Mouse (Mus musculus) midbrain, embryonic 12.5 days (tissue): ENCODE data around the gene Tctex1d2. TPM values are rescaled to one million over a fixed set of nuclear protein-coding genes. Genes with fewer than 3 reads are reported as not detected.

ENCODE experiments used
- ATAC-seq: fragments of 200-750 bp; cut with Nextera tagmentation; 2 replicates; pipeline ENCODE4 v1.8.0; 2017; ENCODE audit warnings: low read depth, moderate TSS enrichment, moderate library complexity; ENCODE audit not compliant: low FRiP score
- H3K27ac ChIP-seq: fragments of 300-500 bp; sonication (generic); replicated peaks from 2 replicates; pipeline ENCODE4 v1.5.1; 2016; ENCODE audit warnings: mild to moderate bottlenecking
- H3K27me3 ChIP-seq: fragments of 300-500 bp; sonication (generic); 2 replicates; pipeline ENCODE4 v1.6.1; 2016; ENCODE audit warnings: mild to moderate bottlenecking
- H3K36me3 ChIP-seq: fragments of 300-500 bp; sonication (generic); 2 replicates; pipeline ENCODE4 v1.6.1; 2016
- H3K4me1 ChIP-seq: fragments of 300-500 bp; sonication (generic); 2 replicates; pipeline ENCODE4 v1.6.1; 2016
- H3K4me2 ChIP-seq: fragments of 300-500 bp; sonication (generic); replicated peaks from 2 replicates; pipeline ENCODE4 v1.6.1; 2016; ENCODE audit warnings: mild to moderate bottlenecking, moderate library complexity
- H3K4me3 ChIP-seq: fragments of 300-500 bp; sonication (generic); 2 replicates; pipeline ENCODE4 v1.5.1; 2016; ENCODE audit warnings: mild to moderate bottlenecking
- H3K9ac ChIP-seq: fragments of 300-500 bp; sonication (generic); replicated peaks from 2 replicates; pipeline ENCODE4 v1.6.1; 2016; ENCODE audit warnings: mild to moderate bottlenecking, moderate library complexity
- H3K9me3 ChIP-seq: fragments of 300-500 bp; sonication (generic); 2 replicates; pipeline ENCODE4 v1.6.1; 2016; ENCODE audit warnings: mild to moderate bottlenecking
- WGBS: fragments of 180-500 bp; shearing (Covaris S2); methylation state at CpG from one replicate; pipeline ENCODE4 v1.1.7; 2016; 5-methylcytosine and 5-hydroxymethylcytosine counted together
- polyA plus RNA-seq: library from polyadenylated mRNA; unstranded; fragments of >200 nt; fragmentation: Nextera tagmentation; extraction: Ambion mirVana; gene quantifications from 2 replicates; pipeline ENCODE4 v1.2.1, GENCODE M21; 2016

Tctex1d2 gene
- 26.2 and 28.4 TPM in 2 replicates for polyA plus RNA-seq

- Histone ChIP-seq H3K9me3 (no peaks in the 10 kb centered on the region), H3K4me2 (peak within 1 kb of the TSS; percentile 70), H3K4me1 (peaks cover 7% of the 10 kb centered on the region), H3K9ac (peak within 1 kb of the TSS; percentile 73), H3K27ac (peak within 1 kb of the TSS; percentile 87), H3K27me3 (no peaks in the 10 kb centered on the region), H3K4me3 (peak within 1 kb of the TSS; percentile 65), H3K36me3 (no peaks in the 10 kb centered on the region)
- ATAC-seq, result peak; percentile 93
- 2% methylated on average over 45 of the region's 45 CpGs for WGBS
Measured at GRCm38 (mm10) chr16:32419517-32420483, at the start of gene Tctex1d2. TSS of gene Tctex1d2 (plus strand) at chr16:32419702.

GRCm38 (mm10) chr16:32371351-32371750, 48.2 kb upstream of the Tctex1d2 start:
- Histone ChIP-seq H3K4me3 (no peak overlapping the region), H3K27ac (no peak overlapping the region), H3K9ac (no peak overlapping the region), H3K4me1 (no peaks in the 10 kb centered on the region), H3K4me2 (no peak overlapping the region), H3K9me3 (no peaks in the 10 kb centered on the region), H3K36me3 (peaks cover 74% of the 10 kb centered on the region), H3K27me3 (no peaks in the 10 kb centered on the region)
- no peak for ATAC-seq
- 94% methylated on average over 4 of the region's 4 CpGs for WGBS

GRCm38 (mm10) chr16:32379575-32379974, 39.9 kb upstream of the Tctex1d2 start:
- H3K36me3 ChIP-seq, result peaks cover 88% of the 10 kb centered on the region

GRCm38 (mm10) chr16:32382901-32383300, 36.6 kb upstream of the Tctex1d2 start:
- Histone ChIP-seq H3K27ac (no peak overlapping the region), H3K27me3 (no peaks in the 10 kb centered on the region), H3K9ac (no peak overlapping the region), H3K9me3 (no peaks in the 10 kb centered on the region), H3K4me2 (no peak overlapping the region), H3K36me3 (peaks cover 87% of the 10 kb centered on the region), H3K4me1 (no peaks in the 10 kb centered on the region), H3K4me3 (no peak overlapping the region)
- ATAC-seq, result no peak

More at GRCm38 (mm10) chr16:32379575-32379974, 39.9 kb upstream of the Tctex1d2 start:
- 97% methylated on average over 2 of the region's 2 CpGs for WGBS
- H3K4me2 ChIP-seq, result no peak overlapping the region
- H3K9ac ChIP-seq, result no peak overlapping the region
- no peaks in the 10 kb centered on the region for H3K27me3 ChIP-seq
- ATAC-seq, result no peak
- no peak overlapping the region for H3K4me3 ChIP-seq
- no peaks in the 10 kb centered on the region for H3K4me1 ChIP-seq
- no peak overlapping the region for H3K27ac ChIP-seq
- H3K9me3 ChIP-seq, result no peaks in the 10 kb centered on the region

- Histone ChIP-seq H3K36me3 (peaks cover 73% of the 10 kb centered on the region), H3K4me3 (no peak overlapping the region), H3K4me1 (no peaks in the 10 kb centered on the region), H3K9me3 (no peaks in the 10 kb centered on the region), H3K9ac (no peak overlapping the region), H3K27ac (no peak overlapping the region), H3K4me2 (no peak overlapping the region), H3K27me3 (no peaks in the 10 kb centered on the region)
- ATAC-seq, result no peak
- 88% methylated on average over 2 of the region's 2 CpGs for WGBS
Measured at GRCm38 (mm10) chr16:32384885-32385284, 34.6 kb upstream of the Tctex1d2 start.

- 93% methylated on average over 3 of the region's 3 CpGs for WGBS
- H3K4me3 ChIP-seq, result no peak overlapping the region
- H3K4me1 ChIP-seq, result no peaks in the 10 kb centered on the region
- no peak overlapping the region for H3K4me2 ChIP-seq
- H3K27ac ChIP-seq, result no peak overlapping the region
- H3K27me3 ChIP-seq, result no peaks in the 10 kb centered on the region
- no peaks in the 10 kb centered on the region for H3K9me3 ChIP-seq
- ATAC-seq, result no peak
- peaks cover 70% of the 10 kb centered on the region for H3K36me3 ChIP-seq
- no peak overlapping the region for H3K9ac ChIP-seq
Measured at GRCm38 (mm10) chr16:32386826-32387225, 32.7 kb upstream of the Tctex1d2 start.

- Histone ChIP-seq H3K27me3 (no peaks in the 10 kb centered on the region), H3K9ac (no peak overlapping the region), H3K27ac (no peak overlapping the region), H3K4me2 (no peak overlapping the region), H3K36me3 (peaks cover 60% of the 10 kb centered on the region), H3K4me3 (no peak overlapping the region), H3K4me1 (no peaks in the 10 kb centered on the region), H3K9me3 (no peaks in the 10 kb centered on the region)
- no peak for ATAC-seq
Measured at GRCm38 (mm10) chr16:32389049-32389448, 30.5 kb upstream of the Tctex1d2 start.

- 85% methylated on average over 3 of the region's 3 CpGs for WGBS
- Histone ChIP-seq H3K4me2 (no peak overlapping the region), H3K27ac (no peak overlapping the region), H3K4me1 (no peaks in the 10 kb centered on the region), H3K9me3 (no peaks in the 10 kb centered on the region), H3K9ac (no peak overlapping the region), H3K27me3 (no peaks in the 10 kb centered on the region), H3K4me3 (no peak overlapping the region), H3K36me3 (peaks cover 55% of the 10 kb centered on the region)
- no peak for ATAC-seq
Measured at GRCm38 (mm10) chr16:32389841-32390240, 29.7 kb upstream of the Tctex1d2 start.

GRCm38 (mm10) chr16:32390882-32391281, 28.6 kb upstream of the Tctex1d2 start:
- no peaks in the 10 kb centered on the region for H3K9me3 ChIP-seq
- H3K9ac ChIP-seq, result no peak overlapping the region
- WGBS, result 94% methylated on average over 3 of the region's 3 CpGs
- no peak overlapping the region for H3K4me2 ChIP-seq
- no peak overlapping the region for H3K27ac ChIP-seq
- ATAC-seq, result no peak
- no peaks in the 10 kb centered on the region for H3K4me1 ChIP-seq
- H3K36me3 ChIP-seq, result peaks cover 44% of the 10 kb centered on the region
- H3K27me3 ChIP-seq, result no peaks in the 10 kb centered on the region
- no peak overlapping the region for H3K4me3 ChIP-seq

GRCm38 (mm10) chr16:32395679-32396540, 23.6 kb upstream of the Tctex1d2 start:
- Histone ChIP-seq H3K4me3 (no peak overlapping the region), H3K27me3 (no peaks in the 10 kb centered on the region), H3K9ac (no peak overlapping the region), H3K36me3 (peaks cover 19% of the 10 kb centered on the region), H3K4me1 (no peaks in the 10 kb centered on the region), H3K9me3 (no peaks in the 10 kb centered on the region), H3K4me2 (no peak overlapping the region), H3K27ac (no peak overlapping the region)
- ATAC-seq, result no peak
- 80% methylated on average over 6 of the region's 6 CpGs for WGBS

- H3K9ac ChIP-seq, result no peak overlapping the region
- H3K4me2 ChIP-seq, result no peak overlapping the region
- no peaks in the 10 kb centered on the region for H3K4me1 ChIP-seq
- H3K27me3 ChIP-seq, result no peaks in the 10 kb centered on the region
- no peak overlapping the region for H3K27ac ChIP-seq
- 61% methylated on average over 3 of the region's 3 CpGs for WGBS
- ATAC-seq, result no peak
- H3K9me3 ChIP-seq, result no peaks in the 10 kb centered on the region
- H3K36me3 ChIP-seq, result peaks cover 13% of the 10 kb centered on the region
- H3K4me3 ChIP-seq, result no peak overlapping the region
Measured at GRCm38 (mm10) chr16:32396541-32396835, 23.0 kb upstream of the Tctex1d2 start.

- Histone ChIP-seq H3K4me3 (no peak overlapping the region), H3K4me2 (no peak overlapping the region), H3K4me1 (no peaks in the 10 kb centered on the region), H3K36me3 (peaks cover 3% of the 10 kb centered on the region), H3K27me3 (no peaks in the 10 kb centered on the region), H3K9ac (no peak overlapping the region), H3K9me3 (no peaks in the 10 kb centered on the region), H3K27ac (no peak overlapping the region)
- ATAC-seq, result no peak
- 75% methylated on average over 3 of the region's 3 CpGs for WGBS
Measured at GRCm38 (mm10) chr16:32398206-32398605, 21.3 kb upstream of the Tctex1d2 start.
